Mouse (Mus musculus): Measurements from ENCODE around the gene Oasl2. TPM values are rescaled to one million over a fixed set of nuclear protein-coding genes. Genes with fewer than 3 reads are reported as not detected.

The Oasl2 gene
- polyA plus RNA-seq, 1 experiment, result 20.7 TPM

GRCm38 (mm10) chr5:114949812-114950211 is 53.1 kb downstream of the Oasl2 start:
- 86% methylated on average over 9 of the region's 9 CpGs for WGBS
- DNase-seq (ENCODE audit: low read depth, low spot score), result no peak

- WGBS, result 81% methylated on average over 12 of the region's 12 CpGs
- no peak for DNase-seq (ENCODE audit: low read depth, low spot score)
These were observed 53.9 kb downstream of the Oasl2 start for GRCm38 (mm10) chr5:114950669-114951068.

- no peak for DNase-seq (ENCODE audit: low read depth, low spot score)
- 79% methylated on average over 21 of the region's 21 CpGs for WGBS
These were observed 54.6 kb downstream of the Oasl2 start for GRCm38 (mm10) chr5:114951279-114951880.

- WGBS, result 91% methylated on average over 14 of the region's 14 CpGs
- DNase-seq (ENCODE audit: low read depth, low spot score), result no peak
These were observed 56.6 kb downstream of the Oasl2 start for GRCm38 (mm10) chr5:114953326-114953725.

- DNase-seq (ENCODE audit: low read depth, low spot score), result no peak
- 91% methylated on average over 5 of the region's 5 CpGs for WGBS
These were observed 61.3 kb downstream of the Oasl2 start for GRCm38 (mm10) chr5:114958069-114958468.

Other genes with a start within 250 kb of the Oasl2 start
- 2.2 and 2.8 TPM in 2 replicates for gene Trpv4, start 238.5 kb upstream of the Oasl2 start, polyA plus RNA-seq (2012; rRNA removed)
- gene Gltp, start 206.0 kb upstream of the Oasl2 start, polyA plus RNA-seq (2012; rRNA removed), result 169 and 205 TPM in 2 replicates
- gene Tchp, start 189.2 kb upstream of the Oasl2 start, polyA plus RNA-seq (2012; rRNA removed), result 6.5 and 9.4 TPM in 2 replicates
- gene Ankrd13a, start 122.3 kb upstream of the Oasl2 start, polyA plus RNA-seq (2012; rRNA removed), result 98.4 and 131 TPM in 2 replicates
- gene Git2, start 121.4 kb upstream of the Oasl2 start, polyA plus RNA-seq (2012; rRNA removed), result 23.1 and 29.7 TPM in 2 replicates
- 14.6 and 17.6 TPM in 2 replicates for gene 1500011B03Rik, start 73.5 kb upstream of the Oasl2 start, polyA plus RNA-seq (2012; rRNA removed)
- gene 4930519G04Rik, start 43.3 kb upstream of the Oasl2 start, polyA plus RNA-seq (2012; rRNA removed), result not detected in 2 replicates
- gene Gm9936, start 38.3 kb upstream of the Oasl2 start, polyA plus RNA-seq (2012; rRNA removed), result not detected in 2 replicates
- gene Oasl1, start 26.3 kb downstream of the Oasl2 start, polyA plus RNA-seq (2012; rRNA removed), result 59.3 and 95.6 TPM in 2 replicates
- 13.7 and 19.4 TPM in 2 replicates for gene 2210016L21Rik, start 45.2 kb downstream of the Oasl2 start, polyA plus RNA-seq (2012; rRNA removed)
- 12.3 and 13.6 TPM in 2 replicates for gene Hnf1a, start 74.2 kb downstream of the Oasl2 start, polyA plus RNA-seq (2012; rRNA removed)
- 71.4 and 79.1 TPM in 2 replicates for gene Sppl3, start 114.2 kb downstream of the Oasl2 start, polyA plus RNA-seq (2012; rRNA removed)
- gene Gm10401, start 201.4 kb downstream of the Oasl2 start, polyA plus RNA-seq (2012; rRNA removed), result 0.23 and 0.32 TPM in 2 replicates
- 114 and 119 TPM in 2 replicates for gene Acads, start 222.4 kb downstream of the Oasl2 start, polyA plus RNA-seq (2012; rRNA removed)
- gene Unc119b, start 238.0 kb downstream of the Oasl2 start, polyA plus RNA-seq (2012; rRNA removed), result 33.6 and 35.6 TPM in 2 replicates